Mouse (Mus musculus): ENCODE measurements at regions not wholly inside any gene's neighbourhood (a gene's known extent, or its start where the extent isn't known, plus 50 kb on each side); places are given as distances from the start of the nearest gene placed in this dataset.

- DNase-seq (ENCODE audit: low spot score), result no peak
Measured at GRCm38 (mm10) chr7:68444426-68445095, 170.9 kb downstream of the Fam169b start.

GRCm38 (mm10) chr7:68440661-68441150, 167.1 kb downstream of the Fam169b start:
- DNase-seq (ENCODE audit: low spot score), result no peak

GRCm38 (mm10) chr7:68428946-68429345, 155.3 kb downstream of the Fam169b start:
- no peak for DNase-seq (ENCODE audit: low spot score)

GRCm38 (mm10) chr7:68415890-68416289, 142.3 kb downstream of the Fam169b start:
- no peak for DNase-seq (ENCODE audit: low spot score)

GRCm38 (mm10) chr7:68412786-68413185, 139.1 kb downstream of the Fam169b start:
- no peak for DNase-seq (ENCODE audit: low spot score)

Data from heart, adult 8-10 months (tissue).